Mouse (Mus musculus): ENCODE measurements around the gene Arhgef10l.

GRCm38 (mm10) chr4:140648443-140649206 lies 17.2 kb downstream of the Arhgef10l start:
- TF ChIP-seq POLR2A (IDR thresholded peaks at IDR 0.05; ENCODE audit: borderline replicate concordance, insufficient read depth, low read length) (no peak), CTCF (IDR thresholded peaks at IDR 0.05; ENCODE audit: borderline replicate concordance, insufficient read depth, low read depth, low read length) (no peak)
